Mouse (Mus musculus): ENCODE data around the gene Fcgr3. TPM values are rescaled to one million over a fixed set of nuclear protein-coding genes. Genes with fewer than 3 reads are reported as not detected.
"Not testable (repeated sequence)": the region's sequence is repeated elsewhere in the genome, so short reads cannot be mapped to it uniquely, and the experiment has no call there.

The Fcgr3 gene
- polyA plus RNA-seq (2012; rRNA removed), result 19.5 and 23.3 TPM in 2 replicates

DNA sequence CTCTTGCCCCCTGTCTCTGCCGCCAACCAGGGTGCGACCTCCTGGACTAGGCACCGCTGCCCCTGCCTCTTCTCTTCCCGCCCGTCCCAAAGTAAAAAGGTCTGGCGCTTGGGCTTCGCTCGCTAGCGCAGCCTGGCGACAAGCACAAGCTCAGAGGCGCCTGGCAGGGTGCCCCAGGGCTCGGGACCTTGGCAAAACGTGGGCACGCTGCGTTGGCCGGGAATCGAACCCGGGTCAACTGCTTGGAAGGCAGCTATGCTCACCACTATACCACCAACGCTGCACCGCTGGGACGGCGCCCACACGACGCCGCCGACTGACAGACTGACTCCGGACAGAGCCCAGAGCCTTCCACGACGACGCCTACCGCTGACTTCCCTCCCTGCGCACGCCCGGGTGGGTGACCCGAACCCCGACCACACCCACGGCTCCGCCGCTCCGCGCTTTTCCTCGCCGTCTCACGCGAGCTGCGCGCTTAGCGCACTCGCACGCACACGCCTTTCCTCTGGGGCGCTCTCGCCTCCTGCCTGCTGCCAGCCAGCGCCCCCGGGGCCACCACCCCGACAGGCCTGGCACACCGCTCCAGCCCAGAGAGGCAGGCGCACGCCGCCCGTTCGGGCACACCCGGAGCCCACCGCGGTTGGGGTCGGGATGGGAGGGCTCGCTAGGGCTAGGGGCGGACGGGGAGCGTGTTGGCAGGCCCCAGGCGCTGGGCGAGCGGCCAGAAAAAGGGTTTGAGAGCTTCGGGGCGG lies at the start of gene Fcgr3:
Gene Fcgr3, minus strand, starts transcription at position 445 of the 752 bp plus-strand sequence.
- WGBS, result 1% methylated on average over 43 of the region's 75 CpGs
- not testable (repeated sequence) for H3K4me1 ChIP-seq (ENCODE audit: control insufficient read depth, insufficient read depth, low read length); H3K4me3 ChIP-seq (replicated peaks; ENCODE audit: extremely low read depth, low read depth, low read length)
- peak; percentile 84 for DNase-seq

DNA sequence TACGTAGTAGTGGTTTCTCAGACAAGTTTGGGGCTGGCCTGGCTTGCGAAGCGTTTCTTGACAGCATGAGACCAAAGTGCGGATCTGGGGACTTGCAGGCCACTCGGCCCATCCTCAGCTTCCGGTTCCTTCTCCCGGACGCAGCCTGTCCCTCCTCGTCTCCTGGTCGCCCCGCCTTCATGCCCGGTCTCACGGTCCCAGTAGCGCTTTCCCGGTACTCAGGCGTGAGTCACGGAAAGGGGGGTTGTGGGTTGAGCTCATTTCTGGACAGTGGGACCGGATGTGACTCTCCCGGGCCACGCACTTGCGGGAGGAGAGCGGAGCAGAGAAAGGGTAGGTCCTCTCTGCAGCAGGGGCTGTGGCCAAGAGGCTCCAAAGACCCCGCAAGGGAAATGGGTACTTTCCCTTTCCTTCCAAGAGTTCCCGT lies 49.2 kb upstream of the Fcgr3 start, which contains the start of gene Cfap126:
Gene Cfap126, plus strand, starts transcription at position 46 of the 427 bp plus-strand sequence.
- Histone ChIP-seq H3K4me3 (replicated peaks; ENCODE audit: extremely low read depth, low read depth, low read length) (peak within 1 kb of the TSS; percentile 67), H3K4me1 (ENCODE audit: control insufficient read depth, insufficient read depth, low read length) (peaks cover 5% of the 10 kb centered on the region; the same call in 1 of the 2 replicates)
- no peak for TF ChIP-seq CTCF (IDR thresholded peaks at IDR 0.05; ENCODE audit: insufficient read depth, low read length)
- TF ChIP-seq POLR2A (IDR thresholded peaks at IDR 0.05; ENCODE audit: borderline replicate concordance, extremely low read depth, low read depth, low read length), result peak; percentile 86
- WGBS, result under 1% methylated on average over 24 of the region's 24 CpGs
- peak; percentile 84 for DNase-seq

DNA sequence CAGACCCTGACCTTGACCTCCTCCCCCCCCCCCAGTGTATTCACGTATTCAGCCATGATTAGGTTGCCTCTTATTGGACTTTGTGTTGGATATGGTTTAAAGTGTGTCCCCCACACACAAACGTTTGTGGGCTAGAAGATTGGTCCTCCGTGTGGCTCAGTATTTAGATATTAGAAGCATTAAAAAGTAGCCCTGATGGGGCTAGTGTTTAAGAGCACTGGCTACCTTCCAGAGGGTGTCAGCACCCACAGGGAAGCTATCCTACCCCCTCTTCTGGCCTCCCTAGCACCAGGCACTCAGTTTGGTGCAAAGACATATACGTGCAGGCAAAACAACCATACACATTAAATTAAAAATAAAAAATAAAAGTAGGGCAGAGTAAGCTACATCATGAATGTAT lies 48.3 kb upstream of the Fcgr3 start:
- 78% methylated on average over 4 of the region's 4 CpGs for WGBS
- Histone ChIP-seq H3K4me3 (replicated peaks; ENCODE audit: extremely low read depth, low read depth, low read length) (no peak overlapping the region), H3K4me1 (ENCODE audit: control insufficient read depth, insufficient read depth, low read length) (peaks cover 5% of the 10 kb centered on the region; the same call in 1 of the 2 replicates)
- TF ChIP-seq CTCF (IDR thresholded peaks at IDR 0.05; ENCODE audit: insufficient read depth, low read length) (no peak), POLR2A (IDR thresholded peaks at IDR 0.05; ENCODE audit: borderline replicate concordance, extremely low read depth, low read depth, low read length) (no peak)
- DNase-seq, result no peak

DNA sequence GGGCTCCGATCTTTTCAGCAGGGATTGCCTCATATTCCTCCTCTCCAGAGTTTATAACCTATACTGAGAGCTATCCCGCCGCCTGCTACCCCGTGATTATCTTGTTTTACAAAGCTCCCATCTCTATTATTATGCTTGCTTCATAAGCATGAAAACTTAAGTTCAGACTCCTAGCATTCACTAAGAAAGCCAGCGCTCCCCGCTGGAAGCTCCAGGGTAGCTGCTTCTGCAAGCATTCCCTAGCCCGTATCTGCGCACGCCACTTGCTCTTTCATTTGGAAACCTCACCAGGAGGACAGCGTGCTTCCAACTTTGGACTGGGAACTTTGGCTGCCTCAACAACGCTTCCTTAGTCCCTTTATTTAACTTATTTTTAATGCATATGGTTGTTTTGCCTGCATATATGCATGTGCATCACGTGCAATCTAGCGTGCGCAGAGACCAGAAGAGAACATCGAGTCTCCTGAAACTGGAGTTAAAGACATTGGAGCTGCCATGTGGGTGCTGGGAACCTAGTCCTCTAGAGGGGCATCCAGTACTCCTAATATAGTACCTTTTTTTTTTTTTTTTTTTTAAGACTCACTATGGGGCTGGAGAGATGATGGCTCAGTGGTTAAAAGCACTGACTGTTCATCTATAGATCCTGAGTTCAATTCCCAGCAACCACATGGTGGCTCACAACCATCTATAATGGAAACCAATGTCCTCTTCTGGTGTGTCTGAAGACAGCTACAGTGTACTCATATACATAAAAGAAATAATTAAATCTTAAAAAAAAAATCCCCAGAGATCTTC lies 47.2 kb upstream of the Fcgr3 start:
- TF ChIP-seq POLR2A (IDR thresholded peaks at IDR 0.05; ENCODE audit: borderline replicate concordance, extremely low read depth, low read depth, low read length) (no peak), CTCF (IDR thresholded peaks at IDR 0.05; ENCODE audit: insufficient read depth, low read length) (no peak)
- DNase-seq, result no peak
- 3% methylated on average over 15 of the region's 15 CpGs for WGBS
- H3K4me1 ChIP-seq (ENCODE audit: control insufficient read depth, insufficient read depth, low read length), result peaks cover 5% of the 10 kb centered on the region; the same call in 1 of the 2 replicates
- peak overlapping the region; percentile 82 for H3K4me3 ChIP-seq (replicated peaks; ENCODE audit: extremely low read depth, low read depth, low read length)

DNA sequence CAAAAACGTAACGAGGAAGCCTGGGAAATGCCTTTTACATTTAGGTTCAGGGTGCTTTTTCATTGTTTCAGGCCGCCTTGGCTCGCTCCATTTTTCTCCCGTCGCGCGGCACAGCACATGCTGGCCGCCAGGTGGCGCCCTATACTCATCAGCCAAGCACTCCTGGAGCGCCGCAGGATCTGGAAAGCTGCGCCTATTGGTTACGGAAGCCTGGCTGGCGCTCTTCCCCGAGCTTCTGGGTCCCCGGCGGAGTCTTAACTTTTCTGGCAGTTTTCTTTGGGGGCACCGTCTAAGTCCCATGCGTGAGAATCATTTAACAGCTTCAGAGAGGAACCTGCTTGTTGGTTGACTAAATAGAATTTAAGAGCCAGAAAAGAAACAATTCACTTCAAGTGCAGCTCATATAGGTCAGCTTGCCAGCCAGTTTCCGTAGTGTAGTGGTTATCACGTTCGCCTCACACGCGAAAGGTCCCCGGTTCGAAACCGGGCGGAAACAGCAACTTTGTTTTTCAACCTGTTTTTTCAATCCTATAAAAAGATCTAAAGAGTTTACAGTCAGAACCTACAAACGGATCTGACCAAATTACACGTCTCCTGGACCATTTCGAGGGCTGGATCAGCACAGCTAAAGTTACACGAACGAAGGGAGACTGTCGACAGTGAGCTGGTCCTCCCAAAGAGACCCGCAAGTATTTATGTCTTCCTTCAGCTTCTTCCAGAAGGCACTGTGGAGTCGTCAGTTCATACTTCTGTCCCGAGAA lies 46.5 kb upstream of the Fcgr3 start:
- H3K4me1 ChIP-seq (ENCODE audit: control insufficient read depth, insufficient read depth, low read length), result peaks cover 5% of the 10 kb centered on the region; the same call in 1 of the 2 replicates
- peak overlapping the region; percentile 82 for H3K4me3 ChIP-seq (replicated peaks; ENCODE audit: extremely low read depth, low read depth, low read length)
- WGBS, result under 1% methylated on average over 38 of the region's 38 CpGs
- peak; percentile 83 for TF ChIP-seq CTCF (IDR thresholded peaks at IDR 0.05; ENCODE audit: insufficient read depth, low read length)
- no peak for TF ChIP-seq POLR2A (IDR thresholded peaks at IDR 0.05; ENCODE audit: borderline replicate concordance, extremely low read depth, low read depth, low read length)
- DNase-seq, result peak; percentile 93

DNA sequence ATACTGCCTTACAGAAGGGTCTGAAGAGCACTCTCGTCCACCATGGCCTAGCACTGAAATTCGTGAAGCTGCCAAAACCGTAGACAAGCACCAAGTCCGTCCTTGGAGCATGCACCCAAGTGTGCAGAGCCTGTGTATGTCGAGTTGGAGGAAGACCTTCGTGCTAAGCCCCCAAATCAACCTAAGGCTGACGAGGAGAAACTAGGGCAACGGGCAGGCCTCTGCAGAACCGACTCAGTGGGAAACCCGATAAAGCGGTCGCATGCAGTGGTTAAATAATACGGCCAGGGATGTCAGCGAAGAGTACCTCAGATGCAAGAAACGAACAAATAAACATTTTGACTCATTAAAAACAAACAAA lies 45.9 kb upstream of the Fcgr3 start:
- Histone ChIP-seq H3K4me3 (replicated peaks; ENCODE audit: extremely low read depth, low read depth, low read length) (peak overlapping the region; percentile 82), H3K4me1 (ENCODE audit: control insufficient read depth, insufficient read depth, low read length) (peaks cover 5% of the 10 kb centered on the region; the same call in 1 of the 2 replicates)
- WGBS, result 24% methylated on average over 15 of the region's 15 CpGs
- DNase-seq, result peak; percentile 21
- no peak for TF ChIP-seq CTCF (IDR thresholded peaks at IDR 0.05; ENCODE audit: insufficient read depth, low read length)
- TF ChIP-seq POLR2A (IDR thresholded peaks at IDR 0.05; ENCODE audit: borderline replicate concordance, extremely low read depth, low read depth, low read length), result no peak

DNA sequence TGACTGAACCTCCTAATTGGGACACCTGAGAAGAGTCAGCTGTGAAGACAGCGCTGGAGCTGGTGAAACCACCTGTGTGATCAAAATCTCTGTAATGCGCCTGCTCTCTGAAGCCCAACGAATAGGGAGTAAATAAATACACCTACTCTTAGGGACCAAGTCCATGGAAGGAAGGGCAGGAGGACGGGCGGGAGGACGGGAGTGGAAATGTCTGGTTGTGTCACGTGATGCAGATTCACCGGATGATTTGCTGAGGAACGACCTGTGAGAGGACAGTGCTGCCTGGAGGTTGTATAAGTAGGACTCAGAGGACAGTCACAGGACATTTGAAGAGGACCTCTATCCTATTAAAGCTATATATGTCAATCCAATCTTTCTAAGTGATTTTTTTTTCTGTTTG lies 44.9 kb upstream of the Fcgr3 start:
- H3K4me3 ChIP-seq (replicated peaks; ENCODE audit: extremely low read depth, low read depth, low read length), result no peak overlapping the region
- whole genome bisulfite sequencing, result 63% methylated on average over 9 of the region's 9 CpGs
- H3K4me1 ChIP-seq (ENCODE audit: control insufficient read depth, insufficient read depth, low read length), result peaks cover 5% of the 10 kb centered on the region; the same call in 1 of the 2 replicates
- no peak for DNase-seq
- no peak for TF ChIP-seq CTCF (IDR thresholded peaks at IDR 0.05; ENCODE audit: insufficient read depth, low read length)
- no peak for TF ChIP-seq POLR2A (IDR thresholded peaks at IDR 0.05; ENCODE audit: borderline replicate concordance, extremely low read depth, low read depth, low read length)

DNA sequence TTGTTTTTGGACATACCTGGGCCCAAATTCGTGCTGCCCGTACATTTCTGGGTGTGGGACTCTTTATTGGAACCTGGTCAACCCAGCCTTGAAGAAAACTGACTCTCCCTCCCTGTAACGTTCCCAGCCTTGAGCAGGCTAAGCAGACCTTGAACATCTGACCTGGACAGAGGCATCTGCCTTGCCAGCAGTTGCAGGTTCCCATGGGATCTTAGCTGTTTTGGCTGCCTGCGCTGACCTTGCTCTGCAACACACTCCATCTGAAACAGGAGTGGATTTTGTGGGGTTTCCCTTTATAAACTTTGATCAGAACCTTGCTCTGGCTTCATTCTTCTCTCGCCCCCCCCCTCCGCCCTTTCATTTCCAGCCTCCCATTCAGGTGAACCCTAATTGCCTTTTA lies 40.5 kb upstream of the Fcgr3 start:
- DNase-seq, result no peak
- 79% methylated on average over 6 of the region's 6 CpGs for WGBS
- Histone ChIP-seq H3K4me3 (replicated peaks; ENCODE audit: extremely low read depth, low read depth, low read length) (no peak overlapping the region), H3K4me1 (ENCODE audit: control insufficient read depth, insufficient read depth, low read length) (0 out of 2 replicates have a peak, but pooled peaks cover 3% of the 10 kb centered on the region)
- TF ChIP-seq POLR2A (IDR thresholded peaks at IDR 0.05; ENCODE audit: borderline replicate concordance, extremely low read depth, low read depth, low read length) (no peak), CTCF (IDR thresholded peaks at IDR 0.05; ENCODE audit: insufficient read depth, low read length) (no peak)
